Mouse (Mus musculus) regulatory T cell (primary cell): ENCODE data around the gene Arfip1.

Experiments used
- in situ Hi-C: fragments of 300-600 bp; cut with MboI, MseI; formaldehyde crosslinking; loops from one replicate; pipeline ENCODE4 v1.15.1; 2025; ENCODE audit warnings: high pct_unique_total_duplicates

Gene Arfip1

DNA sequence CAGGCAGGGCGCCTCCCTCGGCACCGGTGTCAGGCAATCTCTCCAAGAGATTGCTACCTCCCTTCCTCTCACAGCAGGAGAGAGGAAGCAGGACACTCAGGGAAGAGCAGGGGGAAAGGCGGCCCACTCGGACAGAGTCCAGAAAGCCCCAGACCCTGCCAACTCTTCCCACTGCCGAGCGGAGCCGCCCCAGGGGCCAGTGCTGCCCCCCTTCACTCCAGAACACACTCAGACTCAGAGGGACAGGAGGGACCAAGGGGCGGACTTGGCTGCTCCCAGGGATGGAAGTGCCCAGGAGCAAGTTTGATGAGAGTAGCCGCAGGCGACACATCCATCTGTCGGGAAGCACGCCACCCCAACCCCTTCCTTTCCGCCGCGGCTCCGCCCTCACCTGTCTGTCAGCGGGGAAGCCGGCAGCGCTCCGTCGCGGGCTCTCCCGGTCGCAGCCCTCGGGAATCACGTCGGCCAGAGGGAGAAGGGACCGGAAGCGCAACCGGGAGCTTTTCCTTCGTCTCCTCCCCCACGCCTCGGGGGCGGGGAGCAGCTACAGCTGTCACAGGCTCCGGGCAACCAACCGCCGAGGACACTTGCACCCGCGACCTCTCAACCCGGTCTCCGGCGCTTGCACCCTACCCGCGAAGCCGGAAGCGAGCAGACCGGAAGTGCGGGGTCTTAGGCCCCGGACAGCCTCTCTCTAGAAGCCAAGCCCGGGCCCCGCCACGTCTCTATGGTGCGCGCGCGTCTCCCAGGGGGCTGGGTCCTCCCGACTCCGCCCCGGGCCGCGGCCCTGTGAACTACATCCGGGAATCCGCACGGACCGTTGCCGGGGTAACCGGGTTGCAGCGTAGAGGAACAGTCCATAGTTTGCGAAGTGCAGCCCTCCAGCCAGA lies at the start of gene Arfip1:
Gene Arfip1 (minus strand): TSS at position 603 of the 890 bp plus-strand sequence.
- in situ Hi-C loops: no loop called here

GRCm38 (mm10) chr3:84631586-84631985 lies 49.2 kb upstream of the Arfip1 start:
- in situ Hi-C loops: no loop called here

GRCm38 (mm10) chr3:84622026-84622425 lies 39.6 kb upstream of the Arfip1 start:
- in situ Hi-C loops: no loop called here

DNA sequence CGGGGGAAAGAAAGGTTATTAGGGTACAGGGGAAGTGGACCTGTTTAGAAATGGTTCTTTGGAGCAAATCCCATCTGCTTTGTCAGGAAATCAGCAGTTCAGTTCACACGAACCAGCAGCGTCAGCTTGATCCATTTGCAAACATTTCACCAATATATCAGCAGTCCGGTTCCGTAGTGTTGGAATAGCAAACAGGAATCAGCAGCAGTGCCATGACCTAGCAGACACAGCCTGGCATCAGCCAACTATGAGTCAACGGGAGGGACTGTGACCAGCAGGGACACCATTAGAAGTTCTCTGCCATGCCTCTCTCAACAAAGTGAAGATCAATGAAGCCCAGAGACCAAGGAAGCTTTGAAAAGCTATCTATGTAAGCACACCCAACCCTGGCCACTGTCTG lies 37.3 kb upstream of the Arfip1 start:
- in situ Hi-C loops: no loop called here

- in situ Hi-C loops: no loop called here
Measured at GRCm38 (mm10) chr3:84619056-84619455, 36.6 kb upstream of the Arfip1 start.

DNA sequence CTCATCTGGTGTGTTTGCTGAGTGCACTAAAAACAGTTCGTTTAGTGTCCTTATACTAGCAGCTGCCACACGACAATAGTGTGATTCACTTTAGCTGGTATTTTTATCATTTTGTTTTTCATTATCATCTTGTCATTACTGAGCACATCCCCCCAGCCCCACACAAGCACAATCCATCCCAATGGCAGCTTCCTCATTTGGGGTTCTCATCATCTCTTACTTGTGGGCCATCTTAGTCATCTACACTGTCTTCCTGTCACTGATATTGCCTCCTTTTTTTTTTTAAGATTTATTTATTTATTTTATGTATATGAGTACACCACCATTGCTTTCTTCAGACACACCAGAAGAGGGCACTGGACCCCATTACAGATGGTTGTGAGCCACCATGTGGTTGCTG lies 36.2 kb upstream of the Arfip1 start:
- in situ Hi-C loops: no loop called here

GRCm38 (mm10) chr3:84615856-84616225 lies 33.4 kb upstream of the Arfip1 start:
- in situ Hi-C loops: no loop called here

- in situ Hi-C loops: no loop called here
Measured at GRCm38 (mm10) chr3:84615050-84615855, 32.8 kb upstream of the Arfip1 start.

- in situ Hi-C loops: no loop called here
Measured at GRCm38 (mm10) chr3:84610183-84610710, 27.8 kb upstream of the Arfip1 start.

GRCm38 (mm10) chr3:84603212-84603611 lies 20.8 kb upstream of the Arfip1 start:
- in situ Hi-C loops: no loop called here

- in situ Hi-C loops: no loop called here
Measured at GRCm38 (mm10) chr3:84602759-84603158, 20.3 kb upstream of the Arfip1 start.

GRCm38 (mm10) chr3:84601870-84602495 lies 19.6 kb upstream of the Arfip1 start:
- in situ Hi-C loops: no loop called here

DNA sequence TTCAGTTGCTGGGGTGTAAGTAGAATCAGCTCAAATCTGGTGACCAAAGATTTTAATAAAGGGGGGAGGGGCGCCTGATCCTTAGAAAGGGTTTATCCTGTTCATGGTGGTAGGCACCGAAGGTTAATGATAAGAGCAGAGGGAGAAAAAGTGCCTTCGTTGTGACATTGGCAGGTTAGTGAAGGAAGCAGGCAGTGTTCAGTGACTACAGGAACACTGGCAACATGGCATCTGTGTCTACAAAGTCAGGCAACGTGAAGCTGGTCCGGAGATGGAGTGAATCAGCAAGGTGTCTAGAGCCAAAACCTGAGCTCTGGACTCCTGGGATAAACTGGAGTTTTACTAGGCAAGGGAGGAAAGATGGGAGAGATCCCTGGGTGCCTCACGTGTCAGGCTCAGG lies 16.3 kb upstream of the Arfip1 start:
- in situ Hi-C loops: no loop called here

DNA sequence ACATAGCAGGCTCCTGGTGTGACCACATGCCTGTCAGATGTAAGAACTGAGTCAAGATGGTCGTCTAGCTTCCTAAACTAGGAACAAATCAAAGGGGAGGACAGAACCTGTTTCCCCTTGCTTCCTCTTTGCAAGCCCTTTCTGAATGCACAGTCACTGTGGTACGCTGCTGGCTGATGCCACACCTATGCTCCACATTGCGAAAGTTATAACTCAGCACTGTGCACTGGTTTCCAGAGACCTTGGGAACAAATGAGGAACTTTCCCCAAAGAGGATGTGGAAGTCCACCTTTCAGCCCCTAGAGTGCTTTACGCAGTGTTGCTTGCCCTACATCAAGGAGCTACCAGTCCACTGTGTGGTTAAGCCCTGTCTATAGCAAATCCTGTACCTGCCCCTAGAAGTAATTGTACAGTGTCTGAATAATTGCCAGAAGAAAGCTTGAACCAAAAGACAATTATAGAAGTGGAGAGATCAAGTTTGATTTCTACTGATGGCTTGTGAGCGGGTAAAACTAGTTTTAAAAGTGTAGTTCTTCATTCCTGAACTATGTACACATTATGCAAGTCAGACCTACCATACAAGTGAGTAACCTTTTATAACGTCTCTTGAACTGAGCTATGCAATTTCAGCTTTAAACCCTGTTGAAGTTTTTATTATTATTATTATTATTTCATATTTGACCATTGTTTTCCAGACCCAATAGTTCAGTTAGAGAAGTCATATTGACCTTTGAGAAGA lies 15.7 kb upstream of the Arfip1 start:
- in situ Hi-C loops: no loop called here

DNA sequence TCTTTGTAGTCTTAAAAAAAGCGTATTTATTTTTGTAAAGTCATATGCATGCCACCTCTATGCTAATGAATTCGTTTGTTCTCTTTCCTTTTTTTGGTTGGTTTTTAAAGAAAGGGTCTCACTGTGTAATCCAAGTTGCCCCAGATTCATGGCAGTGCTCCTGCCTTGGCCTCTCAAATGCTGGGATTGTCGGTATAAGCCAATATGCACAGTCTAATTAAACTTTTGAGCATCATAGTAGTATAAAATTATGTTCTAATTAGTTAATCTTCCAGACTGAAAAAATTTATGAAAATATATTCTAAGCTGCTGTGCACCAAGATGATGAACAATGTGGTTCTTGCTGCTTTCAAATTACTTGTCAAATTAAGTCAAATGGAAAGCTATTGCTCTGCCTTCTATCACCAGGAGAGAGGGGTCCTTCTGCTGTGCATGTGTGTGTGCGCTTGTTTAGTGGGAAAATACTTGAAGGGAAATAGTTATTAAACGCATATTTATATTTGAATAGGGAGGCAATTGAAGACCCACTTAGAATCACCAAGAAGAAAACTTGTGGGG lies 13.3 kb upstream of the Arfip1 start:
- in situ Hi-C loops: no loop called here

DNA sequence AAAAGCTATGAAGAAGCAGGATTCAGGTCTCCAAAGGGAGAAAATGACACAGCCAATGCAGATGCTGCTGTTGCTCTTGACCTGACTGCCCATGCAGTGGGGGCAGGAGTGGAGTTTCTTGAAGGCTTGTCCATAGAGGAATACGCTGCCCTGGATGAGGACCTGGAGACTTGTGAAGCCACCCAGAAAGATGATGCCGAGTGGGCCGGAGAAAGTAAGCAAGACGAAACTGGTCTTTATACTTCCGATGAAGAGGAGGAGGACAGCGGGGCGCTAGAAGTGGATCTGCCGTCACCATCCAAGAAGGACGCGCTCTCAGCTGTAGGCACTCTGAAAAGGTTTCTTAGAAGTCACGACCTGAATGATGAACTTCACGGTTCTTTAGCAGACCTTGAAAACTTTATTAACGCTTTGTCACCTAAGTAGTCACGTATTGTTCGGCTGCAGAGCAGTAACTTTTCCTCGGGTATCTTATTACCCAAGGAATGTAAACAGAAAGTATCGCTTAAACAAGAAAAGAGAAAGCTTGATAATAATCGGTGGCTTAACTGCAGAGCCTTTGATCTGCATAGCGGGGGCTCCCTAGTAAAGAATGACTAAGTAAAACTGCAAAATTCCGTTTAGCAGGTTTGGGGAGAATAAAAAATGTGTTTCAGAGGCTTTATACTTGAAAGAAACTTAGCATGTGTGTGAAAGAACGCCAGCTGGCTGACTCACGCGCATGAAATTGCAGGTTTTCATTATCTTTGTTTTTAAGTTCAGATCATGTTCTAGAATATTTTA lies 12.7 kb upstream of the Arfip1 start:
- in situ Hi-C loops: no loop called here

GRCm38 (mm10) chr3:84593274-84593673 lies 10.8 kb upstream of the Arfip1 start, which contains the start of gene Tigd4:
TSS of gene Tigd4 (plus strand) at chr3:84593574.
- in situ Hi-C loops: no loop called here

GRCm38 (mm10) chr3:84586736-84587135 lies 4.3 kb upstream of the Arfip1 start:
- in situ Hi-C loops: no loop called here

GRCm38 (mm10) chr3:84582913-84583276 lies 470 bp upstream of the Arfip1 start:
- in situ Hi-C loops: no loop called here

- in situ Hi-C loops: no loop called here
Measured at GRCm38 (mm10) chr3:84581696-84582022, 766 bp downstream of the Arfip1 start.
